Mouse (Mus musculus): ENCODE data around the gene Atp11a. TPM values are rescaled to one million over a fixed set of nuclear protein-coding genes. Genes with fewer than 3 reads are reported as not detected.
A peak's percentile ranks its signal among the peaks of the same experiment; 100 is the strongest.

Atp11a gene
- polyA plus RNA-seq, 1 experiment from 2014 or later = 19.6 TPM

- Histone ChIP-seq H3K4me1 (no peaks in the 10 kb centered on the region), H3K4me3 (no peak overlapping the region), H3K4me2 (replicated peaks) (no peak overlapping the region), H3K9me3 (no peaks in the 10 kb centered on the region), H3K27ac (no peak overlapping the region), H3K36me3 (peaks cover 50% of the 10 kb centered on the region), H3K9ac (no peak overlapping the region), H3K27me3 (replicated peaks) (no peaks in the 10 kb centered on the region)
- no peak for ATAC-seq (ENCODE audit: low FRiP score, low read depth)
- 83% methylated on average over 3 of the region's 3 CpGs for WGBS
Observed at GRCm38 (mm10) chr8:12863061-12863460, 106.2 kb downstream of the Atp11a start.

- no peak overlapping the region for H3K4me2 ChIP-seq (replicated peaks)
- 85% methylated on average over 14 of the region's 14 CpGs for WGBS
- no peak overlapping the region for H3K9ac ChIP-seq
- H3K27me3 ChIP-seq (replicated peaks) = no peaks in the 10 kb centered on the region
- no peak for ATAC-seq (ENCODE audit: low FRiP score, low read depth)
- H3K27ac ChIP-seq = no peak overlapping the region
- H3K4me3 ChIP-seq = no peak overlapping the region
- peaks cover 44% of the 10 kb centered on the region for H3K36me3 ChIP-seq
- no peaks in the 10 kb centered on the region for H3K4me1 ChIP-seq
- H3K9me3 ChIP-seq = no peaks in the 10 kb centered on the region
Observed at GRCm38 (mm10) chr8:12863608-12864007, 106.8 kb downstream of the Atp11a start.

- Histone ChIP-seq H3K4me3 (no peak overlapping the region), H3K36me3 (peaks cover 26% of the 10 kb centered on the region), H3K4me1 (peaks cover 2% of the 10 kb centered on the region), H3K27ac (no peak overlapping the region), H3K9ac (no peak overlapping the region), H3K27me3 (replicated peaks) (no peaks in the 10 kb centered on the region), H3K9me3 (no peaks in the 10 kb centered on the region), H3K4me2 (replicated peaks) (no peak overlapping the region)
- WGBS = 82% methylated on average over 6 of the region's 6 CpGs
- no peak for ATAC-seq (ENCODE audit: low FRiP score, low read depth)
Observed at GRCm38 (mm10) chr8:12865790-12866189, 109.0 kb downstream of the Atp11a start.

- Histone ChIP-seq H3K27me3 (replicated peaks) (0 out of 2 replicates have a peak, but pooled peaks cover 3% of the 10 kb centered on the region), H3K4me3 (no peak overlapping the region), H3K4me2 (replicated peaks) (no peak overlapping the region), H3K36me3 (peaks cover 10% of the 10 kb centered on the region; the same call in 1 of the 2 replicates), H3K9ac (no peak overlapping the region), H3K4me1 (peaks cover 30% of the 10 kb centered on the region), H3K9me3 (no peaks in the 10 kb centered on the region), H3K27ac (no peak overlapping the region)
- WGBS = 83% methylated on average over 3 of the region's 3 CpGs
- ATAC-seq (ENCODE audit: low FRiP score, low read depth) = no peak
Observed at GRCm38 (mm10) chr8:12869661-12870060, 112.8 kb downstream of the Atp11a start.

- Histone ChIP-seq H3K27me3 (replicated peaks) (0 out of 2 replicates have a peak, but pooled peaks cover 3% of the 10 kb centered on the region), H3K4me3 (no peak overlapping the region), H3K27ac (no peak overlapping the region), H3K9me3 (no peaks in the 10 kb centered on the region), H3K9ac (no peak overlapping the region), H3K4me2 (replicated peaks) (no peak overlapping the region), H3K4me1 (peaks cover 32% of the 10 kb centered on the region), H3K36me3 (0 out of 2 replicates have a peak, but pooled peaks cover under 1% of the 10 kb centered on the region)
- WGBS = 84% methylated on average over 5 of the region's 5 CpGs
- ATAC-seq (ENCODE audit: low FRiP score, low read depth) = no peak
Observed at GRCm38 (mm10) chr8:12870656-12871055, 113.8 kb downstream of the Atp11a start.

- Histone ChIP-seq H3K4me1 (peaks cover 40% of the 10 kb centered on the region), H3K4me3 (no peak overlapping the region), H3K36me3 (no peaks in the 10 kb centered on the region), H3K4me2 (replicated peaks) (no peak overlapping the region), H3K9ac (no peak overlapping the region), H3K9me3 (no peaks in the 10 kb centered on the region), H3K27ac (peak overlapping the region; percentile 32; the same call in 1 of the 2 replicates), H3K27me3 (replicated peaks) (0 out of 2 replicates have a peak, but pooled peaks cover 3% of the 10 kb centered on the region)
- 3% methylated on average over 5 of the region's 5 CpGs for WGBS
- no peak for ATAC-seq (ENCODE audit: low FRiP score, low read depth)
Observed at GRCm38 (mm10) chr8:12871461-12871860, 114.6 kb downstream of the Atp11a start.

GRCm38 (mm10) chr8:12872983-12873356 lies 116.2 kb downstream of the Atp11a start:
- Histone ChIP-seq H3K36me3 (no peaks in the 10 kb centered on the region), H3K4me2 (replicated peaks) (peak overlapping the region; percentile 61), H3K9me3 (no peaks in the 10 kb centered on the region), H3K27ac (no peak overlapping the region), H3K27me3 (replicated peaks) (0 out of 2 replicates have a peak, but pooled peaks cover 3% of the 10 kb centered on the region), H3K4me1 (peaks cover 42% of the 10 kb centered on the region), H3K4me3 (peak overlapping the region; percentile 49), H3K9ac (peak overlapping the region; percentile 66; the same call in 1 of the 2 replicates)
- ATAC-seq (ENCODE audit: low FRiP score, low read depth) = no peak; the same call in 1 of the 2 replicates
- 4% methylated on average over 8 of the region's 9 CpGs for WGBS

- H3K4me1 ChIP-seq = peaks cover 42% of the 10 kb centered on the region
- ATAC-seq (ENCODE audit: low FRiP score, low read depth) = peak; percentile 72
Observed at GRCm38 (mm10) chr8:12873357-12874046, 116.7 kb downstream of the Atp11a start, which contains the start of gene Mcf2l. Gene Mcf2l, plus strand, starts transcription at chr8:12873806.

GRCm38 (mm10) chr8:12874194-12874791 lies 117.5 kb downstream of the Atp11a start:
- Histone ChIP-seq H3K27me3 (replicated peaks) (0 out of 2 replicates have a peak, but pooled peaks cover 3% of the 10 kb centered on the region), H3K36me3 (no peaks in the 10 kb centered on the region), H3K9ac (peak overlapping the region; percentile 66), H3K4me1 (peaks cover 42% of the 10 kb centered on the region), H3K9me3 (no peaks in the 10 kb centered on the region), H3K4me2 (replicated peaks) (peak overlapping the region; percentile 61), H3K4me3 (peak overlapping the region; percentile 49), H3K27ac (no peak overlapping the region)
- peak; percentile 45 for ATAC-seq (ENCODE audit: low FRiP score, low read depth)
- WGBS = 17% methylated on average over 8 of the region's 8 CpGs

More at GRCm38 (mm10) chr8:12873357-12874046, 116.7 kb downstream of the Atp11a start, which contains the start of gene Mcf2l:
- 2% methylated on average over 30 of the region's 30 CpGs for WGBS
- H3K9ac ChIP-seq = peak within 1 kb of the TSS; percentile 66
- H3K4me2 ChIP-seq (replicated peaks) = peak within 1 kb of the TSS; percentile 61
- H3K27ac ChIP-seq = no peak within 1 kb of the TSS
- H3K36me3 ChIP-seq = no peaks in the 10 kb centered on the region
- H3K4me3 ChIP-seq = peak within 1 kb of the TSS; percentile 49
- H3K27me3 ChIP-seq (replicated peaks) = 0 out of 2 replicates have a peak, but pooled peaks cover 3% of the 10 kb centered on the region
- H3K9me3 ChIP-seq = no peaks in the 10 kb centered on the region

- Histone ChIP-seq H3K9me3 (no peaks in the 10 kb centered on the region), H3K27me3 (replicated peaks) (0 out of 2 replicates have a peak, but pooled peaks cover 3% of the 10 kb centered on the region), H3K27ac (no peak overlapping the region), H3K4me2 (replicated peaks) (peak overlapping the region; percentile 61), H3K4me3 (no peak overlapping the region), H3K36me3 (peaks cover 3% of the 10 kb centered on the region; the same call in 1 of the 2 replicates), H3K4me1 (peaks cover 42% of the 10 kb centered on the region), H3K9ac (no peak overlapping the region)
- no peak for ATAC-seq (ENCODE audit: low FRiP score, low read depth)
- 82% methylated on average over 4 of the region's 4 CpGs for WGBS
Observed at GRCm38 (mm10) chr8:12874971-12875370, 118.2 kb downstream of the Atp11a start.

- ATAC-seq (ENCODE audit: low FRiP score, low read depth) = no peak
- Histone ChIP-seq H3K9ac (no peak overlapping the region), H3K27ac (no peak overlapping the region), H3K4me3 (no peak overlapping the region), H3K4me2 (replicated peaks) (no peak overlapping the region), H3K36me3 (peaks cover 6% of the 10 kb centered on the region; the same call in 1 of the 2 replicates), H3K4me1 (peaks cover 29% of the 10 kb centered on the region), H3K27me3 (replicated peaks) (0 out of 2 replicates have a peak, but pooled peaks cover 3% of the 10 kb centered on the region), H3K9me3 (no peaks in the 10 kb centered on the region)
- WGBS = 84% methylated on average over 6 of the region's 6 CpGs
Observed at GRCm38 (mm10) chr8:12877126-12877525, 120.3 kb downstream of the Atp11a start.

- 95% methylated on average over 6 of the region's 6 CpGs for WGBS
- no peak overlapping the region for H3K4me3 ChIP-seq
- H3K9ac ChIP-seq = no peak overlapping the region
- H3K27ac ChIP-seq = no peak overlapping the region
- no peak overlapping the region for H3K4me2 ChIP-seq (replicated peaks)
- no peaks in the 10 kb centered on the region for H3K27me3 ChIP-seq (replicated peaks)
- peaks cover 11% of the 10 kb centered on the region; the same call in 1 of the 2 replicates for H3K4me1 ChIP-seq
- no peaks in the 10 kb centered on the region for H3K9me3 ChIP-seq
- no peak for ATAC-seq (ENCODE audit: low FRiP score, low read depth)
- peaks cover 21% of the 10 kb centered on the region; the same call in 1 of the 2 replicates for H3K36me3 ChIP-seq
Observed at GRCm38 (mm10) chr8:12880163-12880562, 123.3 kb downstream of the Atp11a start.

Measured in neural tube, embryonic 12.5 days (tissue).